Mouse (Mus musculus): Measurements from ENCODE around the gene Ide.

Ide gene

GRCm38 (mm10) chr19:37337752-37338151 is at the start of gene Ide:
TSS of gene Ide (minus strand) at chr19:37337852.
- no peak for DNase-seq (ENCODE audit: low read depth, low spot score)

DNA sequence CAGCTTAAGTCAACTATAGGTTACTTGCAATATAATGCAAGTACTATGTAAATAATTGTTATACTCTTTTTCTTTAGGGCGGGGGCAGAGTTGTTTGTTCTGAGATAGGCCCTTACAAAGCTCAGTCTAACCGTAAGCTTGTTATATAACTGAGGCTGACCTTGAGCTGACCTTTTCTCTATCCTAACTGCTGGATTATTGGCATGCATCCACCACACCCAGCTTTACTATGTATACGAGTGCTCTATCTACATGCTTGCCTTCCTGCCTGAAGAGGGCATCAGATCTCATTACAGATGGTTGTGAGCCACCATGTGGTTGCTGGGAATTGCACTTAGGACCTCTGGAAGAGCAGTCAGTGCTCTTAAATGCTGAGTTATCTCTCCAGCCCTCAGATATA is 48.5 kb upstream of the Ide start:
- DNase-seq (ENCODE audit: low read depth, low spot score): no peak

DNA sequence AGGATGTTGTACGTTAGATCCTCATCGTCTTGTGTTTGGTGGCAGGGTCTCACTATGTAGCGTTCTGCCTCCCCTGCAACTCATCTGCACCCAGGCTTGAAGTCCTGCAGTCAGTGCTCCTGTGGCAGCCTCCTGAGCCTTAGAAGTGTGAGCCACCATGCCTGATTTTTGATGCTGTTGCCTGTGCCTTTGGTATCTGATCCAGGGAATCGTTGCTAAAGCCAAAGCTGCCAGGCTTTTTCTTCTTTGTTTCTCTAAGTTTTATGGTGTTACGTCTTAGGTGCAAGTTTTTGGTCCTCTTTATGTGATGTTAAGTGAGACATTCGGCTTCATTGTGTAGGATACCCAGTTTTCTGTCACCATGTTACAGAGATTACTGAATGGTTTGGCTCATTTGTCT is 41.2 kb upstream of the Ide start:
- peak; percentile 10 for DNase-seq (ENCODE audit: low read depth, low spot score)

DNA sequence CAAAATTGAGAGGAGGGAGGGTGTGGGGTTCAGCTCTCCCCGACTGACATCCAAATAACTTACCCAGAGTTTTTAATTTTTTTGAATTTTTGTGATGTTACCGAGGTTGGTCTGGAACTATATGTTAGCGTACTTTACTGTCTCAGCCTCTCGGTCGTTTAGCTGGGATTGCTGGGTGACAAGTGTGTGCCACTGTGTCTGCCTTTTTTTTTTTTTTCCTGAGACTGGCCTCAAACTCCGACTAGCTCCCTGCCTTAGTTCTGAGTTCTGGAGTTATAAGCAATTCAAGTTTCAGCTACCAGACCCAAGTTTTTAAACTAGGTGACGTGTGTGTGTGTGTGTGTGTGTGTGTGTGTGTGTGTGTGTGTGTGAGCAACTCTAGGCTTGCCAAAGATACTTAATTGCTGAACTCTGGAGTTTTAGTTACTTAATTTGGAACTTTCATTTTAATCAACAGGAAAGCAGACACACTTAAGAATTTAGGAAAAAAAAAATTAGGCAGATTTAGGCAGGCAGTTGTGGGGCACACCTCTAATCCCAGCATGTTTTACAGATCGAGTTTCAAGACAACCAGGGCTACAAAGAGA is 39.8 kb upstream of the Ide start:
- peak; percentile 51 for DNase-seq (ENCODE audit: low read depth, low spot score)

DNA sequence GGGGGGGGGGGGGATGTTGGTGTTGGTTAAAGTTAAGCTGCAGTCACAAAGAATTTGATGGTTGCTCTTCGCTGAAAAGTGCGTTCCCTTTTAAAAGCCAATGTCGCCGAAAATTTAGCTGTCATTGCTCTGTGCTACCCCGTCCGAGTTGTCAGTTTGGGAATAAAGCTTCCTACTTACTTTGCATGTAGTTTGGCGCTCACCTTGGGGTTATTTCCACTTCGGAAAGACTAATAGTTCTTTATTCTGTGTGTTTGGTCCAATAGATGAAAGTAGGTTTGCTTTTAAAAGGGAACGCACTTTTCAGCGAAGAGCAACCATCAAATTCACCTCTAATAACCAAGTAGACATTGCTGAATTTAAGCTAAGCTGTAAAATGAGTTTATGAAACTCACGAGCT is 39.2 kb upstream of the Ide start:
- DNase-seq (ENCODE audit: low read depth, low spot score): peak; percentile 12

DNA sequence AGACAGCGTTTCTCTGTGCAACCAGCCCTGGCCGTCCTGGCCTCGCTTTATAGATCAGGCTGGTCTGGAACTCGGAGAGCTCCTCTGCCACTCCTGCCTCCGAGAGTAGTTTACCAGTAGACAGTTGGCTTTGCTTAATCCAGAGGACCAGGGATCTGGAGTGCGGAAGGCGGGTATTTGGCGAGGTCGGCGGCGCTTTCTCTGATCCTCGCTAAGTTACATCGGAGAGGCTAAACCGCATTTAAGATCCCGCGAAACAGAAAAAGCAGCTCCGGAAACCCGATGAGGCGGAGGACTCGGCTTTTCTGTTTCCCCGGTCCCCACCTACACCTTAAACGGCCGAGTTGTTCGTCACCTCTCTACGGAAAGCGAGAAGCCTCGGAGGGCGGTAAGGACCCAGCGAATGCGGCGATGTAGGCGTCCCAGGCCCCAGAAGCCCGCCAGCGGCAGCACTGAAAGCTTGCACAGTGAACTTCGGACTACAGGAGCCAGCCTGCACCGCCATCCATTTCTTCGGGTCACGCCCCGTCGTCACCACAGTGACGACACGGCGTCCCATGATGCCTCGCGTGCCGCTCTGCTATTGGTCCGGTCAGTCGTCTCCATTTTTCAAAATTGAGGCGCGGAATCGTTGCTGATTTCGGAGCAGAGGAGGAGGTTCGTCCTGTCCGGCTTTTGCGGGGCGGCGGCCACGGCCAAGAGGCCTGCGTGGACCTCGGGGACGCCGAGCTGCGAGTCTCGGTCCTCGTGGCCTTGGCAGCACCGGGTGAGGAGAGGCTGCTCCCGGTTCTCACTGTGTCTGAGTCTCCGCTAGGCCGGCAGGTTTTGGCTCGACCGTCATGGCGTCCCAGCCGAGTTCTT is 38.3 kb upstream of the Ide start, which contains the start of gene Kif11:
Gene Kif11 (plus strand): TSS at position 649 of the 861 bp plus-strand sequence.
- DNase-seq (ENCODE audit: low read depth, low spot score): peak; percentile 98

DNA sequence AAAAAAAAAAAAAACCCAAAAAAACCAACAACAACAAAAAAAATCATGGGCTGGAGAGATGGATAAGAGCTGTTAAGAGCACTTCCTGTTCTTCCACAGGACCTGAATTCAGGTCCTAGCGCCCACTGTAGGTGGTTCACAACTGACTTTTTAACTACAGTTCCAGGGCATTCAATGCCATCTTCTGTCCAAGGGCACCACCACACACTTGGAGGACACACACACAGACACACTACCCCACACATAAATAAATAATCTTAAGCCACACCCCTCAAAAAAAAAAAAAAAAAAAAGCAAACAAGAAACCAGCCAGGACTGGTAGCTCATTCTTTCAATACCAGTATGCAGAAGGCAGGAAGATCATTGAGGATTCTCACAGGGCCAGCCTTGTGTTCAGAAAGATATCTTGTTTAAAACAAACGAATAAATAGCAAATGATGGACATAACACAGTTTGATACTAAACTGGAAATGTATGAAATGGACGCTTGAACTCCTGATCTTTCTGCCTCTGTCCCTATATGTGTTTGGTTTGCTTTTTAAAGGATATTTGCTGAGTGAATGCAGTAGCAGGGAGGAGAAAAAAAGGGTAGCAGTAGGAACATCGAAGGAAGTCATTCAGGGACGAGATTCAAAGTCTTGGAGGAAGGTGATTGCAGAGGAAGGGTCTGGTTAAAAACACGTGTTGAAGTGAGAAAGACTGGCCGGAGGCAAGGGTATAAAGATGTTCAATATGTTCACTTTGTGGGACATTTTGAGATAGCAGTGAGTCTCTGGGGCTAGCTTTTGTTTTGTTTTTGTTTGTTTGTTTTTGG is 37.5 kb upstream of the Ide start:
- peak; percentile 56 for DNase-seq (ENCODE audit: low read depth, low spot score)

GRCm38 (mm10) chr19:37370356-37370755 is 32.7 kb upstream of the Ide start:
- DNase-seq (ENCODE audit: low read depth, low spot score): peak; percentile 31

DNA sequence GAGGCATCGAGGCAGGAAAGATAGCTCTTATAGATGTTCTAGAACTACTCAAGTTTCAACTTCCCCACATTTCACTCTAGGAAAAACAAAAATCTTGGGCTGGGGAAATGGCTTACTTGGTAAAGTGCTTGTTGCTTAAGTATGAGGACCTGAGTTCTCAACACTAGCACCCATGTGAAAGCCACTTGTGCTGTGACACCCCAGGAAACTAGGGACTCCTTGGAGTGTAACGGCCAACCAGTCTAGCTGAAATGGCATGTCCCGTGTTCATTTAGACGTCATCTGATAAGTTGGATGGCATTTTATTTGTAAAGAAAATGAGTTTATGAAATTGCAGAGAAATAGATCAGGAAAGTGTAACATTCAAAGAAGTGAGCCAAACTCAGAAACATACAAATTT is 32.3 kb upstream of the Ide start:
- DNase-seq (ENCODE audit: low read depth, low spot score): no peak

DNA sequence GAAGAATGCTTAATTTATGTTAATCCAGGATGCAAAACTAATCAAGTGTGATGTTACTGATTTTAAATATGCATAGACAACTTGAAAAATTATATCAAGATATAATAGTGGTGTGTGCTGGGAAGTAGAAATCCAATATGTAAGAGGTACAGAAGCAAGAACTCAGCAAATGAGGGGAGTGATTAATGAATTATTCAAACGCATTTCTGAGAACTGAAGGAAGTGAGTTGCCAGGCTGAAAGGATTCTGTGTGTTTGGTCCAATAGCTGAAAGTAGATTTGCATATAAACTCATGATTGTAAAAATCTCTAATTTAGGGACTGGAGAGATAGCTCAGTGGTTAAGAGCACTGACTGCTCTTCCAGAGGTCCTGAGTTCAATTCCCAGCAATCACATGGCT is 31.3 kb upstream of the Ide start:
- DNase-seq (ENCODE audit: low read depth, low spot score): no peak

DNA sequence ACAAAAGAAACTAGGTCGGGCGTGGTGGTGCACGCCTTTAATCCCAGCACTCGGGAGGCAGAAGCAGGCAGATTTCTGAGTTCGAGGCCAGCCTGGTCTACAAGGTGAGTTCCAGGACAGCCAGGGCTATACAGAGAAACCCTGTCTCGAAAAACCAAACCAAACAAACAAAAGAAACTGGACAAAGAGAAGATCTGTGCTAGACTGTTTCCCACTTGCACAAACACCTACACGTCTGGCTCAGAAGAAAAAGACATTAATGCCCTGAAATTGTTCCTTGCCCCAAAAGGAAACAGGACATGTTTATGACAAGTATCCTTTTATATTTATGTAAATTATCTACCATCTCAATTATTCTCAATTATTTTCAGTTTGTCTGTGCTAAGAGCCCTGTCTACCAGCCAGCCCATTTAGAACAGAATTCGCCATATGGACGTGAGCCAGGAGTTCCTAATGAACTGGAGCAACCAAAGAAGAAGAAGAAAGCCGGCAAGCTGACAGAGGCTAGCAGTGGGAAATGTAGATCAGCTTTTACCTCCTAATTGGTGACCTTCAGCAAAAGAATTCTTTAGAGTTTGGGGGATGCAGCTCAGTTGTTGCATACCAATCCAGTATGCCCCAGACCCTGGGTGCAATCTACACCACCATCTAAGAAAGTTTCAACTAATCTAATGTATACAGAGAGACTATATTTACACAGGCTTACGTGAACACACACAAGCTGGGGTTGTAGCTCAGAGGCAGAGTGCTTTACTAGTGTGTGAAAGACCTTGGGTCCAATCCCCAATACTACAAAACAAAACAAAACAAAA is 25.7 kb upstream of the Ide start:
- DNase-seq (ENCODE audit: low read depth, low spot score): no peak

- DNase-seq (ENCODE audit: low read depth, low spot score): no peak
These were observed 24.9 kb upstream of the Ide start for GRCm38 (mm10) chr19:37362545-37362944.

GRCm38 (mm10) chr19:37360044-37360443 is 22.4 kb upstream of the Ide start:
- no peak for DNase-seq (ENCODE audit: low read depth, low spot score)

DNA sequence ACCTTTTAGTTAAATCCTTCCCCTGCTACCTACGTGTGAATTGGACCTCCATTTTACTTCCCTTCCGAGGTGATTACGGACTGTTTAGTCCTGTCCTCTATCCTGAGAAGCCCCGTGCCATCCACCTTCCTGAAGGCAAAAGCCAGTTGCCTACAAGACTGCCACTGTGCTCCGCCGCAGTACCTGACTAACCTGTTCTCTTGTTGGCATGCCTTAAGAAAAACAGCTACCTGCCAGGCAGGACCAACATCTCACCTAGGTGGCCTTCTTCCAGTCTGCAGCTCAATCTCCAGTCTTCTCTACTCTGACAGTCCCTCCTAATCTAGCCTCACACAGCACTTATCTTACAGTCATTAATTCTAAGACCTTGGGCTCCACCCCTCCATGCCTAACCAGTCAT is 15.7 kb upstream of the Ide start:
- no peak for DNase-seq (ENCODE audit: low read depth, low spot score)

DNA sequence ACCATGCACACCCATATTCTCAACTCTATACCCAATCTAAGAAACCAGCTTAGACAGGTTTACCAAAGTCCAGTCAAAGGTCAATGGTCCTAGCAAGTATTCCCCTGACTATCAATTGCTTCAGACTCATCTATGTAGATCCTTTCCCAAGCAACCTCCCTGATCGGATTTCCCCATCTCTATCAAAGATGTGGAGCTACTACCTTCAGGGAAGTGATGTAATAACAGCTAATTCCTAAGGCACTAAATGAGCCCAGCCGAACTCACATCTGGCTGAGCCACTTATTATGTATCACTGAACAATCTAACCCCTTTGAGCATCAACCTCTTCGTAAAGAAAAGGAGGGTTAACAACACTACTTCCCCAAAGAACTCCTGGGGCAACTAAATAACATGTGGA is 15.1 kb upstream of the Ide start:
- no peak for DNase-seq (ENCODE audit: low read depth, low spot score)

DNA sequence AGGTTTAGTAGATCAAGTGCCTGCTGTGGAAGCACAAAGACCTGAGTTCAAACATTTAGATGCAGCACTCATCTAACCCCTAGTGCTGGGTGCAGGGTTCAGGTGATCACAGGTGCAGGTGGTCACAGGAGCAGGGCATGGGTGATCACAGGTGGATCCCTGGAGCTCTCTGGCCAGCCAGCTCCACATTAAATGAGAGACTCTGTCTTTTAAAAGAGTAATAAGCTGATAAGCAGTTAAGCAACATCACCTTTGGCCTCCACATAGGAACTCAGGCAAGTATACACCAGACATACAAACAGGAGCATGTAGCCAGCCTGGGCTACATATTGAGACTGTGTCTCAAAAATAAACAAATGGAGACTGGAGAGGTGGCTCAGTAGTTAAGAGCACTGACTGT is 11.3 kb upstream of the Ide start:
- DNase-seq (ENCODE audit: low read depth, low spot score): no peak

- no peak for DNase-seq (ENCODE audit: low read depth, low spot score)
These were observed 10.7 kb upstream of the Ide start for GRCm38 (mm10) chr19:37348331-37348730.

- DNase-seq (ENCODE audit: low read depth, low spot score): no peak
These were observed 8.6 kb upstream of the Ide start for GRCm38 (mm10) chr19:37346258-37346657.

GRCm38 (mm10) chr19:37343899-37344298 is 6.2 kb upstream of the Ide start:
- no peak for DNase-seq (ENCODE audit: low read depth, low spot score)

DNA sequence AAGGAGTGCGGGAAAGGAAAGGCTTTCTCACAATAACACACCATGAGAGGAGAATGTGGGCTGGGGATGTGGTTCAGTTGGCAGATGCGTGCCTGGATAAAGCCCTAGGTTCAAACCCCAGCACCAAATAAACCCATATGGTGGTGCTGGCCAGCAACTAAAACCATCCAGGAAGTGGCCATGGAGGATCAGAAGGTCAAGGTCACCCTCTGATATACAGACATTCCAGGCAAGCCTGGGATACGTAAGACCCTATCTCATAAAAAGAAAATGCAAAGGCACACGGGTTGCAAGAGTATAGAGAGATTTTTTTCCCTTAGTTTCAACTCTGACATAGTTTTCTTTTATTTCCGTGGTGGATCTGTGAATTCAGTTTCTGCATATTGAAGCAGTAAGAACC is 3.3 kb upstream of the Ide start:
- DNase-seq (ENCODE audit: low read depth, low spot score): no peak

DNA sequence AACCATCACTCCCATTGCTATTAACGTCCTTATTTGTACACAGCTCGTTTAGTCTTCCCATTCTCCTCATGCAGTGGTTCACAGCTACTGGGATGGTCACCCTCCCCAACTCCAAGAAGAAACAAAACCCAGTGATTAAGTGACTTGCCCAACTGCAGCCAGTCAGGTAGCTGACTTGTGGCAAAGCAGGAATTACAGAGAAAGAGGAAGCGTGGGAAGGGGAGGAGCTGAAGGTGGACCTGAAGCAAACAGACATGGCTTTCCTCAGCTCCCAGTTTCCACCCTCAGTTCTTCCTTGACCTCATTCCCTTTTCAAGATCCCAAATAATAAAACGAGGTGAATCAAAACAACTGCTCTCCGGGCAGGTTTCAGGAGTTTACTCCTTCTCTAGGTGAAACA is 2.8 kb upstream of the Ide start:
- DNase-seq (ENCODE audit: low read depth, low spot score): no peak

DNA sequence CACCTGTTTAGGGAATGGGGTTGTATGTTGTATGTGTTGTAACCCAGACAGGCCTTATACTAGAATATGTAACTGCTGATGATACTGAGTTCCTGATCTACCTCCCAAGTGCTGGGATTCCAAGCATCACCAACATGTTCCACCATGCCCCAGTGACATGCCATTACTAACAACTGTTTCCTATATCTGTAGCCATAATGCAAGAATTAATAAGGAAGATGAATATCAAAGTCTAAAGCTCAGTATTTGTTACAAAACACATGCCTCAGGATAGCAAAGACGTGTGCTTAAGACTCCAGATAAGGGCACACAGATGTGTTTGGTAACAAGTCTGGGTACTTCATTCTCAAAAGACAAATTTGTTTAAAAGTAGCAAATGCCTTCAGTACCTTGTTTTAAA is 2.3 kb downstream of the Ide start:
- no peak for DNase-seq (ENCODE audit: low read depth, low spot score)
